Mouse (Mus musculus): ENCODE measurements around the gene Nomo1. TPM values are rescaled to one million over a fixed set of nuclear protein-coding genes. Genes with fewer than 3 reads are reported as not detected.

The Nomo1 gene
- polyA plus RNA-seq, 1 experiment from 2014 or later = 39.2 TPM

- Histone ChIP-seq H3K4me1 (no peaks in the 10 kb centered on the region), H3K27ac (replicated peaks) (no peak overlapping the region), H3K27me3 (replicated peaks) (no peaks in the 10 kb centered on the region), H3K9me3 (no peaks in the 10 kb centered on the region), H3K4me3 (no peak overlapping the region), H3K36me3 (peaks cover 87% of the 10 kb centered on the region), H3K9ac (no peak overlapping the region), H3K4me2 (no peak overlapping the region)
- no peak for ATAC-seq (ENCODE audit: extremely low read depth, insufficient number of reproducible peaks, low FRiP score, low TSS enrichment)
- 77% methylated on average over 11 of the region's 11 CpGs for WGBS
These were observed 12.4 kb downstream of the Nomo1 start for GRCm38 (mm10) chr7:46045882-46046281.

- H3K4me2 ChIP-seq = no peak overlapping the region
- H3K9me3 ChIP-seq = no peaks in the 10 kb centered on the region
- no peak overlapping the region for H3K9ac ChIP-seq
- H3K4me3 ChIP-seq = no peak overlapping the region
- H3K36me3 ChIP-seq = peaks cover 80% of the 10 kb centered on the region
- 86% methylated on average over 13 of the region's 13 CpGs for WGBS
- H3K27me3 ChIP-seq (replicated peaks) = no peaks in the 10 kb centered on the region
- H3K27ac ChIP-seq (replicated peaks) = no peak overlapping the region
- no peak for ATAC-seq (ENCODE audit: extremely low read depth, insufficient number of reproducible peaks, low FRiP score, low TSS enrichment)
- no peaks in the 10 kb centered on the region for H3K4me1 ChIP-seq
These were observed 14.5 kb downstream of the Nomo1 start for GRCm38 (mm10) chr7:46047873-46048562.

- Histone ChIP-seq H3K9me3 (no peaks in the 10 kb centered on the region), H3K4me1 (no peaks in the 10 kb centered on the region), H3K27me3 (replicated peaks) (no peaks in the 10 kb centered on the region), H3K4me3 (no peak overlapping the region), H3K36me3 (peaks cover 80% of the 10 kb centered on the region), H3K4me2 (no peak overlapping the region), H3K27ac (replicated peaks) (no peak overlapping the region), H3K9ac (no peak overlapping the region)
- ATAC-seq (ENCODE audit: extremely low read depth, insufficient number of reproducible peaks, low FRiP score, low TSS enrichment) = no peak
- WGBS = 85% methylated on average over 7 of the region's 7 CpGs
These were observed 16.5 kb downstream of the Nomo1 start for GRCm38 (mm10) chr7:46049981-46050380.

GRCm38 (mm10) chr7:46052161-46052821 is 18.8 kb downstream of the Nomo1 start:
- no peak overlapping the region for H3K4me3 ChIP-seq
- H3K4me1 ChIP-seq = no peaks in the 10 kb centered on the region
- WGBS = 89% methylated on average over 4 of the region's 4 CpGs
- no peak overlapping the region for H3K27ac ChIP-seq (replicated peaks)
- H3K36me3 ChIP-seq = peaks cover 82% of the 10 kb centered on the region
- H3K9ac ChIP-seq = no peak overlapping the region
- H3K4me2 ChIP-seq = no peak overlapping the region
- no peaks in the 10 kb centered on the region for H3K9me3 ChIP-seq
- no peaks in the 10 kb centered on the region for H3K27me3 ChIP-seq (replicated peaks)
- ATAC-seq (ENCODE audit: extremely low read depth, insufficient number of reproducible peaks, low FRiP score, low TSS enrichment) = no peak

DNA sequence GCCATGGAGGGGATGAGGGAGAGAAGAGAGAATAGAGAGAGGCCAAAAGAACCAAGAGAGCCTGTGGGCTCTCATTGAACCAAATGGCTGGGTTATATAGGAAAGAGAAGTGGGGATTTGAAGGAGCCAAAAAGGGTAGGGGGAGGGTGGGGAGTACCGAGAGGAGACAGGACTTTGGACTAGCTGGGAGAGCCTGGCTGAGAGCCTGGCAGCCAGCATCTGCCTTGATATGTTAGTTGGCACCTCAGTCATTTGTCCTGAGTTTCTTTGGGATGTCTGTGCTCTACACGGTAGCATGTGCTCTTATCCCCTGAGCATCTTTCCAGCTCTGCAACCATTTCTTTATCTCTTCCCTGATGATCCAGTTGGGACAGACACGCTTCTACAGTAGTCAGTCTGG is 20.1 kb downstream of the Nomo1 start:
- no peak overlapping the region for H3K9ac ChIP-seq
- WGBS = 76% methylated on average over 3 of the region's 3 CpGs
- no peak overlapping the region for H3K27ac ChIP-seq (replicated peaks)
- H3K4me1 ChIP-seq = no peaks in the 10 kb centered on the region
- no peak for ATAC-seq (ENCODE audit: extremely low read depth, insufficient number of reproducible peaks, low FRiP score, low TSS enrichment)
- H3K4me3 ChIP-seq = no peak overlapping the region
- H3K9me3 ChIP-seq = no peaks in the 10 kb centered on the region
- H3K27me3 ChIP-seq (replicated peaks) = no peaks in the 10 kb centered on the region
- peaks cover 83% of the 10 kb centered on the region for H3K36me3 ChIP-seq
- H3K4me2 ChIP-seq = no peak overlapping the region

GRCm38 (mm10) chr7:46058882-46059281 is 25.4 kb downstream of the Nomo1 start:
- H3K4me3 ChIP-seq = no peak overlapping the region
- H3K4me1 ChIP-seq = no peaks in the 10 kb centered on the region

DNA sequence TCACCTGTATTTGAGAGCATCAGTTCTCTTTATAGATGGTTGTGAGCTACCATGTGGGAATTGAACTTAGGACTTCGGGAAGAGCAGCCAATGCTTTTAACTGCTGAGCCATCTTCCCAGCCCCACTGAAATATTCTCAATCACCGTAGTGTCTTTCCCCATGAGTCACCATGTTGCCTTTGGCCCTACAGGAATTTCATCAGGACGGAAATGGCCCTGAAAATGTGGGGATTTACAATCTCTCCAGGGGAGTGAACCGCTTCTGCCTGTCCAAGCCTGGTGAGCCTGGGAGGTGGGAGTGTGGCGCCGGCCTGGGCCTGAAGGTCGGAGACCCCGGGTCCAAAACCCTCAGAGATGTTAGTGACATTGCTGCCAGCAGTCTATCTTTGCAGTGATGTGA is 27.2 kb downstream of the Nomo1 start:
- Histone ChIP-seq H3K36me3 (peaks cover 95% of the 10 kb centered on the region), H3K9ac (no peak overlapping the region), H3K4me2 (no peak overlapping the region), H3K4me1 (no peaks in the 10 kb centered on the region), H3K27me3 (replicated peaks) (no peaks in the 10 kb centered on the region), H3K27ac (replicated peaks) (no peak overlapping the region), H3K4me3 (no peak overlapping the region), H3K9me3 (no peaks in the 10 kb centered on the region)
- ATAC-seq (ENCODE audit: extremely low read depth, insufficient number of reproducible peaks, low FRiP score, low TSS enrichment) = no peak
- 85% methylated on average over 8 of the region's 8 CpGs for WGBS

More at GRCm38 (mm10) chr7:46058882-46059281, 25.4 kb downstream of the Nomo1 start:
- Histone ChIP-seq H3K36me3 (peaks cover 98% of the 10 kb centered on the region), H3K9me3 (no peaks in the 10 kb centered on the region), H3K9ac (no peak overlapping the region), H3K27ac (replicated peaks) (no peak overlapping the region), H3K27me3 (replicated peaks) (no peaks in the 10 kb centered on the region), H3K4me2 (no peak overlapping the region)
- no peak for ATAC-seq (ENCODE audit: extremely low read depth, insufficient number of reproducible peaks, low FRiP score, low TSS enrichment)
- 94% methylated on average over 11 of the region's 11 CpGs for WGBS

DNA sequence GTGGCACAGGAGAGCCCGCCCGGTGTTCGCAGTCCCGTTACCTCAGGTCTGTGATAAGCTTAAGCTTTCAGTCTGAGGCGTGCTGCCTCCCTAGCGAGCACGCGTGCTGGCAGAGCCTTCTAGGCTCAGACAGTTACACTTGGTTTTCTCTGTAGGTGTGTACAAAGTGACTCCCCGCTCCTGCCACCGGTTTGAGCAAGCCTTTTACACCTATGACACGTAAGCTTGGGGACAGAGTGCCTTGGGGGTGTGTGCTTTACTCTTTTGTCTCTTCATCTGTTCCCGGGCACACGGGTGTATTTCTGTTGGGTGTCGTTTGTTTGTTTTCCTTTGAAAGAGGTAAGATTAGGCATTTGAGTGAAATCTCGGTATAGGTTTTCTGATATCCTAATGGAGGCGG is 28.1 kb downstream of the Nomo1 start:
- Histone ChIP-seq H3K4me1 (no peaks in the 10 kb centered on the region), H3K9ac (no peak overlapping the region), H3K27ac (replicated peaks) (no peak overlapping the region), H3K27me3 (replicated peaks) (no peaks in the 10 kb centered on the region), H3K4me2 (no peak overlapping the region), H3K9me3 (no peaks in the 10 kb centered on the region), H3K36me3 (peaks cover 95% of the 10 kb centered on the region), H3K4me3 (no peak overlapping the region)
- ATAC-seq (ENCODE audit: extremely low read depth, insufficient number of reproducible peaks, low FRiP score, low TSS enrichment) = no peak
- WGBS = 89% methylated on average over 16 of the region's 16 CpGs

- H3K4me3 ChIP-seq = no peak overlapping the region
- no peak overlapping the region for H3K9ac ChIP-seq
- 92% methylated on average over 6 of the region's 6 CpGs for WGBS
- ATAC-seq (ENCODE audit: extremely low read depth, insufficient number of reproducible peaks, low FRiP score, low TSS enrichment) = no peak
- no peak overlapping the region for H3K27ac ChIP-seq (replicated peaks)
- H3K36me3 ChIP-seq = peaks cover 95% of the 10 kb centered on the region
- H3K4me1 ChIP-seq = no peaks in the 10 kb centered on the region
- no peaks in the 10 kb centered on the region for H3K27me3 ChIP-seq (replicated peaks)
- no peak overlapping the region for H3K4me2 ChIP-seq
- no peaks in the 10 kb centered on the region for H3K9me3 ChIP-seq
These were observed 29.8 kb downstream of the Nomo1 start for GRCm38 (mm10) chr7:46063296-46063695.

GRCm38 (mm10) chr7:46068831-46069230 is 35.3 kb downstream of the Nomo1 start:
- Histone ChIP-seq H3K27ac (replicated peaks) (no peak overlapping the region), H3K9ac (no peak overlapping the region), H3K9me3 (no peaks in the 10 kb centered on the region), H3K4me3 (no peak overlapping the region), H3K36me3 (peaks cover 98% of the 10 kb centered on the region), H3K4me1 (no peaks in the 10 kb centered on the region), H3K27me3 (replicated peaks) (no peaks in the 10 kb centered on the region), H3K4me2 (no peak overlapping the region)
- WGBS = 89% methylated on average over 8 of the region's 8 CpGs
- no peak for ATAC-seq (ENCODE audit: extremely low read depth, insufficient number of reproducible peaks, low FRiP score, low TSS enrichment)

DNA sequence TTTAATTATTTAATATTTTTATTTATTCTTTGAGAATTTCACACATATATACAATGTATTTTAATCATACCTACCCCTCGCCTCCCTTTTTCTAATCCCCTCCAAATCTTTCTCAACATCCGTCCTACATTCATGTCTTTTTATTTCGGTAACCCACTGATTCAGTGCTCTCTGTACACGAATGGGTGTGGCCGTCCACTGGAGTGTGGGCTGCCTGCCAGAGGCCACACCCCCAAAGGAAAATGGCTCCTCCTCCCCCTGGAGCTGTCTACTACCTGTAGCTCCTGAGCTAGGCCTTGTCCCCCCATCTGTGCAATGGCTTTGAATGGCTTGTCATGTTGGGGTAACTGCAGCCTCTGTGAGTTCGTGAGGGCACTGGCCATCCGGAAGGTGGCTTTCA is 43.3 kb downstream of the Nomo1 start:
- no peak overlapping the region for H3K4me3 ChIP-seq
- H3K27me3 ChIP-seq (replicated peaks) = no peaks in the 10 kb centered on the region
- WGBS = 84% methylated on average over 7 of the region's 7 CpGs
- no peak for ATAC-seq (ENCODE audit: extremely low read depth, insufficient number of reproducible peaks, low FRiP score, low TSS enrichment)
- no peaks in the 10 kb centered on the region for H3K4me1 ChIP-seq
- H3K9ac ChIP-seq = no peak overlapping the region
- peaks cover 93% of the 10 kb centered on the region for H3K36me3 ChIP-seq
- H3K4me2 ChIP-seq = no peak overlapping the region
- no peak overlapping the region for H3K27ac ChIP-seq (replicated peaks)
- no peaks in the 10 kb centered on the region for H3K9me3 ChIP-seq

GRCm38 (mm10) chr7:46077675-46078074 is 44.2 kb downstream of the Nomo1 start:
- 88% methylated on average over 12 of the region's 12 CpGs for whole genome bisulfite sequencing
- peaks cover 6% of the 10 kb centered on the region for H3K4me1 ChIP-seq
- no peak overlapping the region for H3K4me3 ChIP-seq
- H3K4me2 ChIP-seq = no peak overlapping the region
- no peak overlapping the region for H3K9ac ChIP-seq
- ATAC-seq (ENCODE audit: extremely low read depth, insufficient number of reproducible peaks, low FRiP score, low TSS enrichment) = no peak
- H3K36me3 ChIP-seq = peaks cover 93% of the 10 kb centered on the region
- H3K27me3 ChIP-seq (replicated peaks) = no peaks in the 10 kb centered on the region
- H3K9me3 ChIP-seq = no peaks in the 10 kb centered on the region
- H3K27ac ChIP-seq (replicated peaks) = no peak overlapping the region
